Mouse (Mus musculus) spleen, postnatal 10 days (tissue): ENCODE results near the gene Trat1.

Experiments
- DNase-seq, 2 experiments: peaks; one replicate each; pipeline ENCODE4 v3.0.0; 2021 to 2022; ENCODE audit warnings: low spot score in 2 of 2

Trat1 gene

DNA sequence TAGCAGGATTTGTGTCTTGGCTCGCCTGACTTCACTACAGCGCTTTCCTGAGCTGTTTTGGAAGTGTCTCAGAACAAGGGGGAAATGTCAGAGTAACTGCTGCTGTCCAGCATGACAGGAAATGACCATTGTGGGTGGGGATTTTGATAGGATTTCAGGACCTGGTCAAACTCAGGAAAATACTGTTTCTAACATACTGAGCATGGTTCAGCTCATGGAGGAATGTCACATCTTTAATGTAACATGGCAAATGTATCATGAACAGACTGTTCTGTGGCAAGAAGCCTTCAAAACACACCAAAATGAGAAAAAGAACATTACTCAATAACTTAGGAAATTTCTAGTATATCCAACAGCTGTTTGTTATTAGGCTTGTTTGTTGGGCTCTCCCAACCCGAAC is 52.1 kb downstream of the Trat1 start:
- no peak for DNase-seq

DNA sequence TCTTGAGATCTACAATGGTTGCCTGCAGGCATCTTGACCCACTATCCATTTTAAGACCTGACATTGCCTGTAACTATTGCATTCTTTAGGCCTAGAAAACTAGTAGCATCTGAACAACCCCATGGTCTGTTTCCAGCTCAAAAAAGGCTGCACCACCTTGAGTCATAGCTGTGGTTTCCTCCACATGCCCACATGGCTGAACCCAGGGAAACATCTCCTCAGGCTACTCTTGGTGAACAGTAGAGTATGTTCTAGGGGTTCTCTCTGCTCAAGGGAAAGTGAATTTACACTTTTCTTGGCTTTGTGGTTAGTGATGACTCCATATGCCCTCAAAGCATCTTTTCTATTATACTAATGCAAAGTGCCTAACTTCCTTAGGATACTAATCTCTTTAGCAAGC is 55.5 kb downstream of the Trat1 start:
- no peak for DNase-seq

DNA sequence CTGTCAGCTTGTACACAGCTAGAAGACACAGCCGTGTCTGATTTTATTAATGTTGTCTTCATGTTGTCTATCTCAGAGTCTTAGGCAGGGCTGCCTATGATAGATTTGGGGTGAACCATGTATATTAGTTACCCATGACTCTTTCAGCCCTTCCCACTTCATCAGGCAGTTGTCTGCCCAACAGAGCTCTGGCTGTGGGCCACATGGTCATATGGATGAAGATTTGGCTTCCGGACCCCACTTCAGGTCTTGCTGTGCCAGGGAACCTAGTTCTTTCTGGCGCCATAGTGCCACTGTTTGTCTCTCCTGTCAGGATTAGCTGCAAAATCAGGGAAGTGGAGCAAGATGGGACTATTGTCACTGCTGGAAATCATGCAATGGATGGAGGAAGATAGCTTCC is 69.9 kb downstream of the Trat1 start:
- DNase-seq = no peak
